ENCODE assay signal across 9 mouse cellular contexts in the genomic region with DNA sequence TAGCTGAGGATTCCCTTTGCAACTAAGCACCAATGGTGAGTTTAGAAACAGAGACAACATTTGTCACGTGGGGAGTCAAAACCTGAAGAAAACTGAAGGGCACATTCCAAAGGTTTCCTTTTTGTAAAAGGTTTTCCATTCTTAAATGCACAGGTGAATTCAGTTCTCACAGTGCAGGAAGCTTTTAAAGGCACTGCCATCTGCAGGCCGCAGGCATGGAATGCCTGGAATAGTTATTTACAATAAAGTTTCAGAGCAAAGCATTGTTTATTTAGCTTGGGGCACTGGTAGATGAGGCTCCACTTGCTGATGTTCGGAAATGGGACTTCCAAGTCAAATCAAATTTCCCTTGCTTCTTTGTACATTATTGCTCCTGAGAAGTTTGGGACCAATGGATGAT. TPM values are rescaled to one million over a fixed set of nuclear protein-coding genes. Genes with fewer than 3 reads are reported as not detected.
DNase-seq lines count a peak whose midpoint lies in the region; ATAC-seq and TF ChIP-seq lines count a peak whose summit lies in the region.
"Had no signal": no experiment of that assay in that cellular context is flagged by ENCODE, and none has a peak within 500 bp of the region (broad histone marks: within the 10 kb centered on the region; RNA-seq: fewer than 3 reads in every experiment).

No protein-coding gene starts in this region.

- peak overlapping the region; percentile 87 for H3K4me2 ChIP-seq in midbrain, embryonic 11.5 days

- peaks cover 24% of the 10 kb centered on the region for H3K4me1 ChIP-seq in midbrain, embryonic 11.5 days (ENCODE audit: control insufficient read depth, insufficient read depth, low read length)

- intact Hi-C loops in gastrocnemius, adult 2 months (cut with DNase I), result loop anchor here (5.0 kb wide), 1 partner anchor 70 kb away; the partner anchor contains the start of gene Slc12a5

- WGBS in midbrain, embryonic 11.5 days, result 64% methylated on average over 3 of the region's 3 CpGs

- no peaks in the 10 kb centered on the region for H3K9me3 ChIP-seq in midbrain, embryonic 11.5 days (ENCODE audit: control insufficient read depth, low read length)

- DNase-seq in gastrocnemius, adult 2 months, result no peak
- DNase-seq in gastrocnemius, postnatal 10 days, result no peak
- peak; percentile 50 for DNase-seq in brain, embryonic 14.5 days (ENCODE audit: low read depth)
- DNase-seq in kidney, adult 8-10 months, result peak; percentile 22
- DNase-seq in midbrain, embryonic 11.5 days (ENCODE audit: low spot score, missing footprints), result no peak
- no peak for DNase-seq in urinary bladder, postnatal 36 days (ENCODE audit: low spot score in 2 of 2)
- DNase-seq in right cerebral cortex, postnatal 10 days (ENCODE audit: low spot score in 2 of 2), result no peak
- DNase-seq: cerebellum, adult 8-10 months had no signal

- H3K27me3 ChIP-seq in midbrain, embryonic 11.5 days (ENCODE audit: control insufficient read depth, insufficient read depth, low read length), result no peaks in the 10 kb centered on the region

- no peak overlapping the region for H3K4me3 ChIP-seq in gastrocnemius, adult 2 months
- H3K4me3 ChIP-seq in midbrain, embryonic 11.5 days (ENCODE audit: low read depth, low read length), result peak overlapping the region; percentile 9; the same call in 1 of the 2 replicates

- 0 out of 2 replicates have a peak overlapping the region, but pooled peaks have one; percentile 5 for H3K9ac ChIP-seq in midbrain, embryonic 11.5 days (ENCODE audit: low read length)

- peak; percentile 36 for TF ChIP-seq CTCF in gastrocnemius, adult 2 months (IDR thresholded peaks at IDR 0.05)
- TF ChIP-seq CTCF in brain, embryonic 14.5 days (IDR thresholded peaks at IDR 0.05; ENCODE audit: borderline replicate concordance, extremely low read depth, insufficient read depth, insufficient read length), result peak; percentile 47; the same call in 1 of the 2 replicates

- no peak for ATAC-seq in midbrain, embryonic 11.5 days (ENCODE audit: low FRiP score)
- ATAC-seq in megakaryocyte progenitor cell, adult 5-6 weeks (replicated peaks; ENCODE audit: poor library complexity), result no peak

- no peaks in the 10 kb centered on the region for H3K36me3 ChIP-seq in midbrain, embryonic 11.5 days (ENCODE audit: control insufficient read depth, insufficient read depth, low read length)

- no peak for TF ChIP-seq POLR2A in brain, embryonic 14.5 days (IDR thresholded peaks at IDR 0.05; ENCODE audit: borderline replicate concordance, extremely low read depth, insufficient read depth, insufficient read length, poor library complexity, severe bottlenecking)

- no peak overlapping the region for H3K27ac ChIP-seq in gastrocnemius, adult 2 months
- H3K27ac ChIP-seq in midbrain, embryonic 11.5 days (ENCODE audit: low read depth, low read length), result no peak overlapping the region

RNA-seq across cellular contexts. Expression of gene Ncoa5, which starts 2.1 kb away (rescaled TPM):
- 10 to 100 TPM; 13.2 to 14.6 TPM for total RNA-seq in gastrocnemius, adult 2 months (2021)
- 10 to 100 TPM; 13.4 to 20.4 TPM for total RNA-seq in gastrocnemius, postnatal 10 days (2021)
- 128 and 143 TPM in 2 replicates for polyA plus RNA-seq in brain, embryonic 14.5 days (2012; rRNA removed)
- polyA plus RNA-seq in midbrain, embryonic 11.5 days (2014; fragmentation: Nextera tagmentation; extraction: Ambion mirVana), result 76.9 and 85.6 TPM in 2 replicates
- 17.0 and 19.8 TPM in 2 replicates for total RNA-seq in megakaryocyte progenitor cell, adult 5-6 weeks (2015)
- total RNA-seq in megakaryocyte progenitor cell, adult 5-6 weeks (2017), result 31.2 and 40.9 TPM in 2 replicates

RNA-seq across cellular contexts. Expression of gene Cd40, which starts 22.9 kb away (rescaled TPM):
- under 1 TPM; 0.69 to 0.75 TPM for total RNA-seq in gastrocnemius, adult 2 months (2021)
- total RNA-seq in gastrocnemius, postnatal 10 days (2021), result under 1 TPM; 0.95 to 0.96 TPM
- 8.4 and 8.7 TPM in 2 replicates for polyA plus RNA-seq in brain, embryonic 14.5 days (2012; rRNA removed)
- polyA plus RNA-seq in midbrain, embryonic 11.5 days (2014; fragmentation: Nextera tagmentation; extraction: Ambion mirVana), result 5.6 and 7.3 TPM in 2 replicates
- total RNA-seq in megakaryocyte progenitor cell, adult 5-6 weeks (2015), result 0.84 TPM in 1 of 2 replicates, not detected in the other
- total RNA-seq in megakaryocyte progenitor cell, adult 5-6 weeks (2017), result 0.92 TPM in 1 of 2 replicates, not detected in the other

RNA-seq across cellular contexts. Expression of gene 1700025C18Rik, which starts 58.0 kb away (rescaled TPM):
- not detected for total RNA-seq in gastrocnemius, adult 2 months (2021)
- not detected for total RNA-seq in gastrocnemius, postnatal 10 days (2021)
- not detected in 2 replicates for polyA plus RNA-seq in brain, embryonic 14.5 days (2012; rRNA removed)
- polyA plus RNA-seq in midbrain, embryonic 11.5 days (2014; fragmentation: Nextera tagmentation; extraction: Ambion mirVana), result not detected in 2 replicates
- total RNA-seq in megakaryocyte progenitor cell, adult 5-6 weeks (2015), result not detected in 2 replicates
- not detected in 2 replicates for total RNA-seq in megakaryocyte progenitor cell, adult 5-6 weeks (2017)

Comparison
In these comparisons a context has a peak if more than half of its experiments do, and no peak if none do; other contexts are left out.
1. DNase-seq: peak in brain, embryonic 14.5 days (single experiment) and kidney, adult 8-10 months (2 of 2); none in gastrocnemius, adult 2 months (single experiment), gastrocnemius, postnatal 10 days (single experiment), midbrain, embryonic 11.5 days (single experiment), urinary bladder, postnatal 36 days (0 of 2) and right cerebral cortex, postnatal 10 days (0 of 2).